Mouse (Mus musculus) forebrain, embryonic 12.5 days (tissue): ENCODE measurements around the gene Uck2. TPM values are rescaled to one million over a fixed set of nuclear protein-coding genes. Genes with fewer than 3 reads are reported as not detected.

Source experiments
- ATAC-seq: fragments of 200-750 bp; cut with Nextera tagmentation; 2 replicates; pipeline ENCODE4 v1.8.0; 2017; ENCODE audit warnings: moderate TSS enrichment; ENCODE audit not compliant: low FRiP score
- H3K27ac ChIP-seq: fragments of 300-500 bp; sonication (generic); 2 replicates; pipeline ENCODE4 v1.5.1; 2016; ENCODE audit warnings: mild to moderate bottlenecking
- H3K27me3 ChIP-seq: fragments of 300-500 bp; sonication (generic); 2 replicates; pipeline ENCODE4 v1.6.1; 2016; ENCODE audit warnings: mild to moderate bottlenecking
- H3K36me3 ChIP-seq: fragments of 300-500 bp; sonication (generic); replicated peaks from 2 replicates; pipeline ENCODE4 v1.6.1; 2016; ENCODE audit warnings: mild to moderate bottlenecking
- H3K4me1 ChIP-seq: fragments of 300-500 bp; sonication (generic); 2 replicates; pipeline ENCODE4 v1.6.1; 2016
- H3K4me2 ChIP-seq: fragments of 300-500 bp; sonication (generic); 2 replicates; pipeline ENCODE4 v1.6.1; 2016; ENCODE audit warnings: mild to moderate bottlenecking, moderate library complexity
- H3K4me3 ChIP-seq: fragments of 300-500 bp; sonication (generic); replicated peaks from 2 replicates; pipeline ENCODE4 v1.5.1; 2016; ENCODE audit warnings: mild to moderate bottlenecking
- H3K9ac ChIP-seq: fragments of 300-500 bp; sonication (generic); 2 replicates; pipeline ENCODE4 v1.6.1; 2016; ENCODE audit warnings: mild to moderate bottlenecking
- H3K9me3 ChIP-seq: fragments of 300-500 bp; sonication (generic); 2 replicates; pipeline ENCODE4 v1.6.1; 2016
- WGBS: fragments of 180-500 bp; shearing (Covaris S2); methylation state at CpG from one replicate; pipeline ENCODE4 v1.1.7; 2016; 5-methylcytosine and 5-hydroxymethylcytosine counted together
- polyA plus RNA-seq: library from polyadenylated mRNA; unstranded; fragments of >200 nt; fragmentation: Nextera tagmentation; extraction: Ambion mirVana; gene quantifications from 2 replicates; pipeline ENCODE4 v1.2.1, GENCODE M21; 2016

Gene Uck2
- polyA plus RNA-seq = 119 and 123 TPM in 2 replicates

- H3K9ac ChIP-seq = peak within 1 kb of the TSS; percentile 96
- WGBS = 0% methylated on average over 2 of the region's 2 CpGs
- peak within 1 kb of the TSS; percentile 70 for H3K4me2 ChIP-seq
- no peak for ATAC-seq
- peaks cover 46% of the 10 kb centered on the region for H3K4me1 ChIP-seq
- H3K36me3 ChIP-seq = no peaks in the 10 kb centered on the region
- no peaks in the 10 kb centered on the region for H3K27me3 ChIP-seq
- peak within 1 kb of the TSS; percentile 98 for H3K27ac ChIP-seq
- H3K9me3 ChIP-seq = no peaks in the 10 kb centered on the region
- peak within 1 kb of the TSS; percentile 92 for H3K4me3 ChIP-seq
Measured at GRCm38 (mm10) chr1:167285320-167285355, at the start of gene Uck2. TSS of gene Uck2 (minus strand) at chr1:167285320.

- H3K36me3 ChIP-seq = peaks cover 59% of the 10 kb centered on the region
- WGBS = 97% methylated on average over 8 of the region's 8 CpGs
- ATAC-seq = no peak
Measured at GRCm38 (mm10) chr1:167331106-167331505, 46.0 kb upstream of the Uck2 start.

DNA sequence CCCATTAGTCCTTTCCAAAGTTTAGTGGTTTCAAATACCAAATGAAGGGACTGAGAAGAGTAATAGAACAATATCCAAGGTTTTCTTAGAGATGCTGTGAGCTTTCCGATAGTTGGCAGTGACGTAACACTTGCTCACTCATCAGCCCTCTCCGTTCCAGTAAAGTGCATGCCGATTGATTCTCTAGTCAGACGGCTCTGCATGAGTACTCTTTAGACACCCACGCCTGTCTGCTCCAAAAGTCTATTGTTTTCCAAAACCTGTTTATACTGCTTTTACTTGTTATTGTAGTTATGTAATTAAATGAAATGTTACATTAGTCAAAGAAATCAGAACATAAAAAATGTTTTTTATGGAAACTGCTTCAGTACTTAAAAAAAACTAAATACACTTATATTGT, 43.7 kb upstream of the Uck2 start:
- ATAC-seq = no peak
- Histone ChIP-seq H3K27me3 (no peaks in the 10 kb centered on the region), H3K27ac (no peak overlapping the region), H3K9ac (no peak overlapping the region), H3K9me3 (no peaks in the 10 kb centered on the region), H3K4me3 (no peak overlapping the region), H3K4me1 (no peaks in the 10 kb centered on the region), H3K36me3 (peaks cover 68% of the 10 kb centered on the region), H3K4me2 (no peak overlapping the region)
- 94% methylated on average over 6 of the region's 6 CpGs for WGBS

More at GRCm38 (mm10) chr1:167331106-167331505, 46.0 kb upstream of the Uck2 start:
- no peak overlapping the region for H3K27ac ChIP-seq
- H3K9me3 ChIP-seq = no peaks in the 10 kb centered on the region
- H3K27me3 ChIP-seq = no peaks in the 10 kb centered on the region
- H3K9ac ChIP-seq = no peak overlapping the region
- H3K4me1 ChIP-seq = no peaks in the 10 kb centered on the region
- no peak overlapping the region for H3K4me3 ChIP-seq
- no peak overlapping the region for H3K4me2 ChIP-seq

DNA sequence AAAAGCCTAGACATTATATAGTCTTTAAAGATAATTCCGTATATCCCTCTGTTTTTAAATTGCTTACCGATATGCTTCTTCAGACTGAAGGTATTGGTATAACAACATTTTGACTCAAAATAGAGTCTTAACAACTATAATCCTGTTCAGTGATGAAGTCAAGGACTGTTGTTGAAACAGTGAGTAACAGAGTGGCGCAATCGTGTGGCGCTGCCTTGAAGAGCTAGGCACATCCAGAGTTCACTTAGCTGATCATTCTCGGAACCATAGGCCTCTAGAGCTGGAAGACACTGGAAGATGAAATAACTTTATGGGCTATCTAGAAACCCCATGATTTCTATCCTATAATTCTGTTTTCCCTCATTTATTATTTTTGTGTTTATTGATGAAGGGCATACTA, 36.6 kb upstream of the Uck2 start:
- Histone ChIP-seq H3K36me3 (peaks cover 76% of the 10 kb centered on the region), H3K27ac (no peak overlapping the region), H3K4me2 (no peak overlapping the region), H3K27me3 (no peaks in the 10 kb centered on the region), H3K4me1 (no peaks in the 10 kb centered on the region), H3K4me3 (no peak overlapping the region), H3K9me3 (no peaks in the 10 kb centered on the region), H3K9ac (no peak overlapping the region)
- WGBS = 96% methylated on average over 6 of the region's 6 CpGs
- no peak for ATAC-seq

DNA sequence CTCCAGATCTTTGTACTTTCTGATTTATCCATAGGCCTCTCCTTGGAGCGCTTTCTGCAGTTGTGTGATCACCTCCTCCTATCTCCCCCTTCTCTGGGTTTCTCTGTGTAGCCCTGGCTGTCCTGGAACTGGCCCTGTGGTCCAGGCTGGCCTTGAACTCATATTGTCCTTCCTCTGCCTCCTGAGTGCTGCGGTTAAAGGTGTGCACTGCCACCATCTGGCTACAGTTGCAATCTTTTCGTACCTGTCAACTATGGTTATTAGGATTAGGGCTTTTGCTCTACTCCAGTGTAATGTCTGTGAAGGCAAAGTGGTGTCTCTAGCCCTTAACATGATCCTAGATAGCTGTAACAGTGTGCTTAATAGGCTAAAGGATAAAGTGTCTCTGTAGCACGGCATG, 28.1 kb upstream of the Uck2 start:
- no peak overlapping the region for H3K4me2 ChIP-seq
- no peak for ATAC-seq
- H3K27ac ChIP-seq = no peak overlapping the region
- no peaks in the 10 kb centered on the region for H3K27me3 ChIP-seq
- no peak overlapping the region for H3K9ac ChIP-seq
- WGBS = 90% methylated on average over 4 of the region's 4 CpGs
- peaks cover 7% of the 10 kb centered on the region for H3K4me1 ChIP-seq
- H3K36me3 ChIP-seq = peaks cover 33% of the 10 kb centered on the region
- H3K9me3 ChIP-seq = no peaks in the 10 kb centered on the region
- no peak overlapping the region for H3K4me3 ChIP-seq

- Histone ChIP-seq H3K36me3 (peaks cover 27% of the 10 kb centered on the region), H3K27me3 (no peaks in the 10 kb centered on the region), H3K4me2 (no peak overlapping the region), H3K9me3 (no peaks in the 10 kb centered on the region), H3K27ac (no peak overlapping the region), H3K4me3 (no peak overlapping the region), H3K9ac (no peak overlapping the region), H3K4me1 (peaks cover 12% of the 10 kb centered on the region)
- ATAC-seq = no peak
Measured at GRCm38 (mm10) chr1:167312367-167312766, 27.2 kb upstream of the Uck2 start.

DNA sequence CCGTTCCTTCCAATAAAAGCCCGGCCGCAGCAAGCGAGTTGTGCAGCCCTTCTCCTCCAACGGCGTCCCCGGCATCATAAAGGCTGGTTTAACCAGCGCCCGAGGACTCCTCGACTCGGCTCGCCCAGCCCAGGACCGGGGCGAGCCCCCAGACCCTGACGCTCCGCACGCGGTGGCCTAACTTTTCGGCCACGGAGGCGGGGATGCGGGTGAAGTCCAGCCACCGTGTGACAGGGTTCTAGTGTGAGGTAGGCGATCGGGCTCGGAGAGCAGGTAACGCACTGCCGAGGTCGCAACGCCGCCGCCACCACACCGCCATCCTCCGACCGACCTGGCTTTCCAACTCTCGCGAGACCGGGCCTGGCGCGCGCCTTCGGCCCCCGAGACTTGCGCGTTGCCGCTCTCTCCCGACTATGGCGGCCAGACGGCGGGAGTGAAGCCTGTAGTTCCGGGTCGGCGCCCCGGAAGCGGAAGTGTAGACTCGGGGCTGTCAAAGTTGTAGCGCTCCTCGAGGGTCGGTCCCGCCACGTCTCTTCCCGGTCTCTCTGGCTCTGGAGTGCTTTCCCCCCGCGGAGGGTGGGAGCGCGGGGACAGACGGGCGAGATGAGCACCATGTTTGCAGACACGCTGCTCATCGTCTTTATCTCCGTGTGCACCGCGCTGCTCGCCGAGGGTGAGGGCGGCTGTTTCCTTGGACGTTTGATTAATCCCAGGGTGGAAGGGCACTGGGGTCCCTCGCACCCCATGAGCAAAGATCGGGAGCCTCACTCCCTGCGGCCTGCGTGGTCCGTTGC, 23.3 kb upstream of the Uck2 start, which contains the start of gene Tmco1:
Gene Tmco1, plus strand, starts transcription at position 118 of the 794 bp plus-strand sequence.
- H3K4me3 ChIP-seq = peak within 1 kb of the TSS; percentile 74
- H3K27ac ChIP-seq = peak within 1 kb of the TSS; percentile 95
- H3K36me3 ChIP-seq = peaks cover 11% of the 10 kb centered on the region
- H3K9me3 ChIP-seq = no peaks in the 10 kb centered on the region
- WGBS = under 1% methylated on average over 82 of the region's 82 CpGs
- H3K27me3 ChIP-seq = no peaks in the 10 kb centered on the region
- peak within 1 kb of the TSS; percentile 76 for H3K4me2 ChIP-seq
- H3K9ac ChIP-seq = peak within 1 kb of the TSS; percentile 83
- peak; percentile 97 for ATAC-seq
- H3K4me1 ChIP-seq = peaks cover 17% of the 10 kb centered on the region

DNA sequence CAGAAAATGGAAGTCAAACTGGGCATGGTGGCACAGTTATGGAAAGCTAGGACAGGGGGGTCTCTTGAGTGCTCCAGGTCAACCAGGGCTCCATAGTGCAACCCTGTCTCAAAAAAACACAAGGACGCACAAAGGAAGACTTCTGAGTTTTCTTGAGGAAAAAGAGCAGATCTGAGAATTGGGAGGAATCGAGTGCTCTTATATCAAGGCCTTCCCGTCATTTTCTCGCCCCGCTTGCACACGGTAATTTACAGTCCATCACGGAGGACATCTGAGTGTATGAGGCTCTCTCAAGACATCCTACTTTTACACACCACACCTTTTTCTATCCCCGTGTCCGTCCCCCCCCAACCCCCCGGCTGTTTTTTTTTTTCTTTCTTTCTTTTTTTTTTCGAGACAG, 22.6 kb upstream of the Uck2 start:
- H3K4me2 ChIP-seq = peak overlapping the region; percentile 76
- no peaks in the 10 kb centered on the region for H3K9me3 ChIP-seq
- H3K4me1 ChIP-seq = peaks cover 17% of the 10 kb centered on the region
- ATAC-seq = no peak; the same call in 1 of the 2 replicates
- H3K27me3 ChIP-seq = no peaks in the 10 kb centered on the region
- H3K36me3 ChIP-seq = peaks cover 11% of the 10 kb centered on the region
- WGBS = 71% methylated on average over 11 of the region's 11 CpGs
- no peak overlapping the region; the same call in 1 of the 2 replicates for H3K9ac ChIP-seq
- H3K4me3 ChIP-seq = peak overlapping the region; percentile 74
- H3K27ac ChIP-seq = no peak overlapping the region

DNA sequence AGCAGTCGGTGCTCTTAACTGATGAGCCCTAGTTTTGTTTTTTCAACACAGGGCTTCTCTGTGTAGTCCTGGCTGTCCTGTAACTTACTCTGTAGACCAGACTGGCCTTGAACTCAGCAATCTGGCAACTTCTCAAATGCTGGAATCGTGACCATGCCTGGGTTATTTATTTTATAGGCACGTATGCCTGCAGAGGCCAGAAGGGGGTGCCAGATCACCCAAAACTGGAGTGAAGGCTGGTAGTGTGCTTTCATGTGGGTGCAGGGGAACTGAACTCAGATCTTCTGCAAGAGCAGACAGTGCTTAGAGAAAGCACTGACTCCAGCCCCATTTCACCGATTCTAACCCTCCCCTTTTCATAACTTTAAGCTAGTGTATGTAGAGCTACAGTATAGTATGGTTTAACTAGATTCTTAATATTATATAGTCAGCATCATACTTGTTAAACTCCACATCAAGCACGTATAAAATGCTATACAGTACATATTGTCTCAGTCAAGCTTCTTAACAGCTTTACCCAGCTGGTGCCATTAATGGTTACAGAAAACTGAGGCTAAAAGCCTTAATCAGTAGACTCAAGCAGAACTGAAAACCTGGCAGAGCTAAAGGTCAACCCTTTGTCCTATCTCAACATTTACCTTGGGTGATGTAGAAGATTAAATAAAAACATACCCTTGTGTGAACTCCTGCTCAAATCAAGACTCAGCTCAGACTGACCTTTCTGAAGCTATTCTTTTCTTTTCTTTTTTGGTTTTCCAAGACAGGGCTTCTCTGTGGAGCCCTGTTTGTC, 21.5 kb upstream of the Uck2 start:
- no peak overlapping the region for H3K4me2 ChIP-seq
- peaks cover 17% of the 10 kb centered on the region for H3K4me1 ChIP-seq
- H3K27ac ChIP-seq = no peak overlapping the region
- H3K27me3 ChIP-seq = no peaks in the 10 kb centered on the region
- ATAC-seq = no peak
- peaks cover 6% of the 10 kb centered on the region for H3K36me3 ChIP-seq
- H3K9ac ChIP-seq = no peak overlapping the region
- WGBS = 76% methylated on average over 5 of the region's 5 CpGs
- no peak overlapping the region for H3K4me3 ChIP-seq
- H3K9me3 ChIP-seq = no peaks in the 10 kb centered on the region

DNA sequence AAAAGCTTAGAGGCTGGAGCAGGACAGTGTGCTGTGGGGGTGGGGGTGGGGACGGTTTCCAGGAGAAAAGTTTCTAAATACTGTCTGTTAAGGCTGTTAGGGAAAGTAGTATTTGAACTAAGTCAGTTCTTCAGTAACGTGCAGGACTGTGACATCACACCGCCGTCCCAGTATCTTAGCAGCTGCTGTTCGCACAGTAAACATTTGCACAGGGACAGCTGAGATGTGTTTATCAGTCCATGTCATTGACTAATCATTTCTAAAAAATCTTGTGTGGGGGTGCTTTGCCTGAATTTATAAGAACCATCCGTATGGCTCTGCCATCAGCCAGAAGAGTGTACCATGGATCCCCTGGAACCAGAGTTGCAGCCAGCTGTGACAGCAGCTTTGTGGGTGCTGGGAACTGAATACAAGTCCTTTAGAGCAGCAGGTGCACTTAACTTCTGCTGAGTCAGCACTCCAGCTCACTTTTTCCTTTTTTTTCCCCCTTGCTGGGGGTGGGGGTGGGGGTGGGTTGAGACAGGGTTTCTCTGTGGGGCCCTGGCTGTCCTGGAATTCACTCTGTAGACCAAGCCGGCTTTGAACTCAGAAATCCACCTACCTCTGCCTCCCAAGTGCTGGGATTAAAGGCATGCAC, 20.5 kb upstream of the Uck2 start:
- Histone ChIP-seq H3K4me1 (peaks cover 17% of the 10 kb centered on the region), H3K36me3 (peaks cover 2% of the 10 kb centered on the region), H3K27me3 (no peaks in the 10 kb centered on the region), H3K4me3 (no peak overlapping the region), H3K9me3 (no peaks in the 10 kb centered on the region), H3K4me2 (no peak overlapping the region), H3K27ac (no peak overlapping the region), H3K9ac (no peak overlapping the region)
- no peak for ATAC-seq
- 71% methylated on average over 7 of the region's 7 CpGs for WGBS

DNA sequence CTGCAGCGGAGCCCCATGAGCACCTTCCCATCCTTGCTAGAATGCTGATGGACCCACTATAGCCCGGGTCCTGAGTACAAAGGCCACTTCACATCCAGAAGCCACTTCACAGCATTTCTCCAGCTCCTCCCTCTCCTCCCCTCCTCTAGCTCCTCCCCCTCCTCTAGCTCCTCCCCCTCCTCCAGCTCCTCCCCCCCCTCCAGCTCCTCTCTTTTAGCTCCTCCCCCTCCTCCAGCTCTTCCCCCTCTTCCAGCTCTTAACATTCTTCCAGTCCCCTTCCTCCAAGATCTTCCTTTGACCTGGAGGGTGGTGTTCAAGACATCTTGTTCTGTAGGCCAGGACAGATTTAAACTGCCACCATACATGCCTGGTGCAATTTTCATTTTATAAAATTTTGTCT, 15.0 kb upstream of the Uck2 start:
- WGBS = 76% methylated on average over 2 of the region's 2 CpGs
- Histone ChIP-seq H3K4me1 (no peaks in the 10 kb centered on the region; the same call in 1 of the 2 replicates), H3K4me3 (no peak overlapping the region), H3K27me3 (no peaks in the 10 kb centered on the region), H3K36me3 (no peaks in the 10 kb centered on the region), H3K9me3 (no peaks in the 10 kb centered on the region), H3K27ac (no peak overlapping the region), H3K9ac (no peak overlapping the region), H3K4me2 (no peak overlapping the region)
- no peak for ATAC-seq

DNA sequence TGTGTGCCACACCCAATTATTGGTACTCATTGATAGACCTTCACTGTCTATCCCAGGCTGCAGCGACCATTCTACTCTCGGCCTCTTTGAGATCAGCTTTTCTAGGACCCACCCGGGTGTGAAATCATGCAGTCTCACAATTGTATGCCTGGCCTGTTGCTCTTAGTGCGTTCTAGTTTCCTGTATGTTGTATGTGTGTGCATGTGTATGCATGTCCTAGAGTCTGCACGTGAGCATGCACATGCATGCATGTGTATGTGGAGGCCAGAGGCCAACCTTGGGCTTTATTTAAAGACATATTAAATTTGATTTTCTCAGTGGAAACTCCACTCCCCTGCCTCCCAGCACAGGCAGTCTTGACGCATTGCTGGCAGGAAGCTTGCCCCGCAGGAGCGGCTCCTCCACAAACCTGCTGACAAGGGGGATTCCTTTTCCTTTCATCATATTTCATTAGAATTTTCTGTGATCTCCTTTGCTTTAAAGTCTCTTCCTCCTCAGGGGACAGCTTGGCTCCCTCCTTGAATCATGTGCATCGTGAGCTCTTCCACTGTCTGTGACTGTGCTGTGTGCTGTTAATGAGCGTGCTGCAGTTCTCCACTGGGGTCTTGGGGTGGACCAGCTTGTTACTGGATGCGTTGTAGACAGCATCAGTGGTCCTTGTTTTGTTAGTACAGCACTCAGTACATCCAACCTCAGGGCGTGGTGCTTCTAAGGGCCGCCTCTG, 10.7 kb upstream of the Uck2 start:
- no peak for ATAC-seq
- Histone ChIP-seq H3K9ac (no peak overlapping the region), H3K4me1 (no peaks in the 10 kb centered on the region), H3K27me3 (no peaks in the 10 kb centered on the region), H3K4me3 (no peak overlapping the region), H3K9me3 (no peaks in the 10 kb centered on the region), H3K4me2 (no peak overlapping the region), H3K36me3 (no peaks in the 10 kb centered on the region), H3K27ac (0 out of 2 replicates have a peak overlapping the region, but pooled peaks have one; percentile 13)
- 64% methylated on average over 13 of the region's 13 CpGs for WGBS
